Mouse (Mus musculus): Measurements from ENCODE around the gene Lap3. TPM values are rescaled to one million over a fixed set of nuclear protein-coding genes. Genes with fewer than 3 reads are reported as not detected.

The Lap3 gene
- polyA plus RNA-seq, 1 experiment = 14.7 TPM

DNA sequence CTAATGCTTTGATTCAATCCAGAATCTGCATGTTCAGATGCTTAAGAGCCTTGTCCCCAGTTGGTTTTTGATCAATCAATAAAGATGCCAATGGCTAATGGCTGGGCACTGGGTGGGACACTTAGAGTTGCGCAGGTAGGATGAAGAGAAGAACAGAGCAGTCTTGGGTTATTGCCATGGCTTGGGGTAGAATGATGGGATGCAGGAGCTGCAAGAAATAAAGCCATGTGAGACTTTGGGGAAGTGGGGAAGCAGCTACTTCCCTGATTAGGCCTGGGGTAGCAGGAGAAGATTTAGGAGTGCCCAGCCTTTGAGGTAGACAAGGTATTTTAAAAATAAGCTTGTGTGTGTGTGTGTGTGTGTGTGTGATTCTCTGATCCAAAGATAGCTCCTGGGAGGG lies 13.1 kb upstream of the Lap3 start:
- Histone ChIP-seq H3K27me3 (ENCODE audit: control insufficient read depth, insufficient read depth, low read length) (no peaks in the 10 kb centered on the region), H3K36me3 (ENCODE audit: control insufficient read depth, insufficient read depth, low read length) (no peaks in the 10 kb centered on the region), H3K4me3 (ENCODE audit: control insufficient read depth, low read depth, low read length) (no peak overlapping the region), H3K27ac (ENCODE audit: control insufficient read depth, insufficient read depth, low read depth, low read length) (no peak overlapping the region), H3K4me1 (ENCODE audit: control insufficient read depth, insufficient read depth, low read length) (no peaks in the 10 kb centered on the region)
- TF ChIP-seq POLR2A (IDR thresholded peaks at IDR 0.05; ENCODE audit: control insufficient read depth, low read depth, low read length) = no peak
- no peak for TF ChIP-seq CTCF (IDR thresholded peaks at IDR 0.05; ENCODE audit: control insufficient read depth, insufficient read depth, insufficient replicate concordance, low read depth, low read length)

DNA sequence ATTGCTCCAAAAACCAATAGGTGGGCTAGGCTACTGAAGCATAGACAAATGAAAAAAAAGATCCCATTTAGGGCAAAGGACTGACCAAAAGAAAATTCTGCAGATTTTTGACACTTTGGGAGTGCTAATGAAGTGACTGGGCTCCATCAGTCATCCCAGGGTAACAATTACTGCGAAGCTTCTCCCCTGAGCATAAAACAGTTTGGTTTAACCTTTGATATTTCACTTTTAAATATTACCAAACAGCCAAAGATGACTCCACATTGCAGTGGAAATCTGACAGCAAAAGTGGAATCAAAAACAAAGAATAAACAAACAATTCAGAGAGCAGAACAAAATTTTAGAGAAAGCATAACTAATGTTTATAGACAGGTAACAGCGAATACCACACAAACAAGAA lies 12.0 kb upstream of the Lap3 start:
- no peak overlapping the region for H3K27ac ChIP-seq (ENCODE audit: control insufficient read depth, insufficient read depth, low read depth, low read length)
- H3K36me3 ChIP-seq (ENCODE audit: control insufficient read depth, insufficient read depth, low read length) = no peaks in the 10 kb centered on the region
- no peaks in the 10 kb centered on the region for H3K4me1 ChIP-seq (ENCODE audit: control insufficient read depth, insufficient read depth, low read length)
- H3K27me3 ChIP-seq (ENCODE audit: control insufficient read depth, insufficient read depth, low read length) = no peaks in the 10 kb centered on the region
- no peak for TF ChIP-seq CTCF (IDR thresholded peaks at IDR 0.05; ENCODE audit: control insufficient read depth, insufficient read depth, insufficient replicate concordance, low read depth, low read length)
- H3K4me3 ChIP-seq (ENCODE audit: control insufficient read depth, low read depth, low read length) = no peak overlapping the region

DNA sequence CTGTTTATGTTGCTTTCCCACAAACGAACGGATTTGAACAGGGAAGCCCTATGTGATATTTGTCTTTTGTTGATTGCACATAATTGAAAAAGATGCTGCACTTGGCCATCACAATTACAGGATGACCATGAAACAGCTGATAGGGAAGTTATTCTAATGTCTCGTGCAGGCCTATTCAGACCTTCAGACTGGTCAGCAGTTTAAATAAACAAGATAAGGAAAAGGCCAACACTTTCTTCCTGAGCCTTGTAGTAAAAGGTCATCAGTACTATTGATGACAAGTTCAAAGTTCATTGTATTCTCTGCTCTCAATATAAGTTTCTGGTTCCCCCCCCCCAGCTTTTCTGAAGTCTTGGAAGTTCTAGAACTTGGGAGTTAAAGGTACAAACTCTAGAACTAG lies 10.6 kb upstream of the Lap3 start:
- Histone ChIP-seq H3K27me3 (ENCODE audit: control insufficient read depth, insufficient read depth, low read length) (no peaks in the 10 kb centered on the region), H3K36me3 (ENCODE audit: control insufficient read depth, insufficient read depth, low read length) (no peaks in the 10 kb centered on the region), H3K4me3 (ENCODE audit: control insufficient read depth, low read depth, low read length) (no peak overlapping the region), H3K4me1 (ENCODE audit: control insufficient read depth, insufficient read depth, low read length) (no peaks in the 10 kb centered on the region), H3K27ac (ENCODE audit: control insufficient read depth, insufficient read depth, low read depth, low read length) (no peak overlapping the region)
- TF ChIP-seq CTCF (IDR thresholded peaks at IDR 0.05; ENCODE audit: control insufficient read depth, insufficient read depth, insufficient replicate concordance, low read depth, low read length) (no peak), POLR2A (IDR thresholded peaks at IDR 0.05; ENCODE audit: control insufficient read depth, low read depth, low read length) (no peak)

DNA sequence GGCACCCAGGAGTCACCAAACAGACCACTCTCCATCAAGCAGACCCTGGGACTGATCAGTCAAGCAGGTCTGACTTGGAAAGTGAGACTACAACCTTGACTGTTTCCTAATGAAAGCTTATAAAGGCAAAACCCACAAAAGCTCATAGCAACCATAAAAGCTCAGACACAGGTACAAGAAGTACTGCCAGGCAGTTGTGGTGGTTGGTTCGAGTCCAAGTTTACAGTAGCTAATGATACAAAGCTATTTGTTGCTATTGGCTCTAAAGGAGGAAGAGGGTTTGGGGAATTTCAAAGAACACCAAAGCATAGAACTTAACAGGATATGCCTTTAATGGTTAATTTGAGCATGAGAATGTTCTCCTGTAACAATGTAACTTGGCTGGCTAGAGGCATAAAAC lies 9.5 kb upstream of the Lap3 start:
- Histone ChIP-seq H3K4me1 (ENCODE audit: control insufficient read depth, insufficient read depth, low read length) (no peaks in the 10 kb centered on the region), H3K36me3 (ENCODE audit: control insufficient read depth, insufficient read depth, low read length) (no peaks in the 10 kb centered on the region), H3K4me3 (ENCODE audit: control insufficient read depth, low read depth, low read length) (no peak overlapping the region), H3K27ac (ENCODE audit: control insufficient read depth, insufficient read depth, low read depth, low read length) (no peak overlapping the region), H3K27me3 (ENCODE audit: control insufficient read depth, insufficient read depth, low read length) (no peaks in the 10 kb centered on the region)
- TF ChIP-seq POLR2A (IDR thresholded peaks at IDR 0.05; ENCODE audit: control insufficient read depth, low read depth, low read length) (no peak), CTCF (IDR thresholded peaks at IDR 0.05; ENCODE audit: control insufficient read depth, insufficient read depth, insufficient replicate concordance, low read depth, low read length) (no peak)

DNA sequence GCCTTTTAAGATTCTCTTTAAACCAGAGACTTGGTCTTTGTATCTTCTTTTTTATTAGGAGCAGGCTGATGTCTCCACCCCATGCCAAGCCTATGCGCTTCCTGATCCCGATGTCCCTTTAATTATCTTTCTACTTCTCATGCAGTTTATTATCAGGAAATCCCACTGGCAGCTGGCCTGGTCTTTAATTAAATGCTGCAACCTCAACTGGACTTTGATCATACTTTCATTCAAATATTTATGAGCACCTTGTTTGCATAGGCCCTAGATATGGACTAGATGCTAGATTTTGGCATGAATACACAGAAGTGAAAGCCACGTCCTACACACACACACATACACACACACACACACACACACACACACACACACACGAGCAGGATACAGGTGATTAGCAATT lies 1.4 kb upstream of the Lap3 start:
- H3K27me3 ChIP-seq (ENCODE audit: control insufficient read depth, insufficient read depth, low read length) = no peaks in the 10 kb centered on the region
- peaks cover 5% of the 10 kb centered on the region for H3K4me1 ChIP-seq (ENCODE audit: control insufficient read depth, insufficient read depth, low read length)
- TF ChIP-seq POLR2A (IDR thresholded peaks at IDR 0.05; ENCODE audit: control insufficient read depth, low read depth, low read length) (no peak), CTCF (IDR thresholded peaks at IDR 0.05; ENCODE audit: control insufficient read depth, insufficient read depth, insufficient replicate concordance, low read depth, low read length) (no peak)
- no peak overlapping the region for H3K4me3 ChIP-seq (ENCODE audit: control insufficient read depth, low read depth, low read length)
- H3K36me3 ChIP-seq (ENCODE audit: control insufficient read depth, insufficient read depth, low read length) = no peaks in the 10 kb centered on the region; the same call in 1 of the 2 replicates
- no peak overlapping the region for H3K27ac ChIP-seq (ENCODE audit: control insufficient read depth, insufficient read depth, low read depth, low read length)

DNA sequence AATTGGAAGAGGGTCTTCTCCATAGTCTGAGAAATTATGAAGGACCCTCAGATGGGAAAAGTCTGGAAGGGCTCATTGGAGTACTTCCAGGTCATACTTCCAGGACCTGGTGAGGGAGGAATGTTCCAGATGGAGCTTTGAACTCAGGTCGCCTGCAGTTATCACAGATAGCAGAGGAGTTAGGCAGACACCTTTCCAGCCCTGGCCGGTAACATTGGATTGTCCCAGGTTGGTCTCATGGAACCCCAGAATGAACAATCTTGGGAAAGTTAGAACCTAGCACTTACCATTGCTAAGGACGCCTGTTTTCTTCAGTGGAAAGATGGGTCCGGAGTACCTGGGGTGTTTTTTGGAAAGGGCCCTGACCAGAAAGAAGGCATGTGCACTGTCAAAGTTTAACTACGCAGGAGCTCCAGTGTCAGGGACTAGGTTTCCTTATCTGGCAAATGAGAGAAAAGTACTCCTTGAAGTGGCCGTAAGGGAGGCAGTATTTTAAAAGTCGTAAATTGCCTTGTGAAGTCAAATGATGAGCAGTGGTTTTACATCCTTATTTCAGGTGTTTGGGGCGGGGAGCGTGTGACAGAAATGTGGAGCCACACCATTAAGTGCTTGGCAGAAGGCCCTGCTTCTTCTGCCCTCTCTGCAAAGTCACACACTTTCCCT lies 1.1 kb downstream of the Lap3 start:
- Histone ChIP-seq H3K4me3 (ENCODE audit: control insufficient read depth, low read depth, low read length) (no peak overlapping the region), H3K4me1 (ENCODE audit: control insufficient read depth, insufficient read depth, low read length) (peaks cover 5% of the 10 kb centered on the region), H3K27ac (ENCODE audit: control insufficient read depth, insufficient read depth, low read depth, low read length) (no peak overlapping the region), H3K27me3 (ENCODE audit: control insufficient read depth, insufficient read depth, low read length) (no peaks in the 10 kb centered on the region), H3K36me3 (ENCODE audit: control insufficient read depth, insufficient read depth, low read length) (no peaks in the 10 kb centered on the region; the same call in none of the 2 replicates)
- TF ChIP-seq POLR2A (IDR thresholded peaks at IDR 0.05; ENCODE audit: control insufficient read depth, low read depth, low read length) (no peak), CTCF (IDR thresholded peaks at IDR 0.05; ENCODE audit: control insufficient read depth, insufficient read depth, insufficient replicate concordance, low read depth, low read length) (no peak)

DNA sequence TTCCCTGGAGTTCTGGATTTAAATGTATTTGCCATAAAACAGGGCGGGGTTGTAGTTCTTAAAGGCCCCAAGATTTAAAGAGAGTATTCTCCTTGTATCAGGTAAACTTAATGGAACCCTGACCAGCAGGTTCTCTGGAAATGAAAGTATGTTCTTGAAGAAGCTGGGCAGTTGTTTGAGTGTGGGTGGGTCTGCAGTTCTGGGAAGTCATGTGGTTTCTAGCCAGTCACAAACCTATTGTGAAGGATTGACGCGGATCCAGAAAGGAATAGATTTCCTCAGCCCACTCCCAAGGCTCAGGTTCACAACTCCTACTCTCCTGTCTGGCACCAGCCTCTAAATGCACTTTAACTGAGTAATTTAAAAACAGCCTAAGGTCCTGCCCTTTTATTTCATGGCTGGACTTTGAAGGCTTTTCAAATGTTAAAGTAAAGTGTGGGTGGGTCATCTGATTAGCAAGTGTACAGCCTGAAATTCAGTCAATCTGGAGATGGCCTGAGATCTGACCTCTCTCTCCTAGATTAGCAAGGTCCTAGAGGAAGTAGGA lies 2.3 kb downstream of the Lap3 start:
- Histone ChIP-seq H3K36me3 (ENCODE audit: control insufficient read depth, insufficient read depth, low read length) (no peaks in the 10 kb centered on the region; the same call in none of the 2 replicates), H3K27me3 (ENCODE audit: control insufficient read depth, insufficient read depth, low read length) (no peaks in the 10 kb centered on the region), H3K4me1 (ENCODE audit: control insufficient read depth, insufficient read depth, low read length) (peaks cover 5% of the 10 kb centered on the region), H3K27ac (ENCODE audit: control insufficient read depth, insufficient read depth, low read depth, low read length) (no peak overlapping the region), H3K4me3 (ENCODE audit: control insufficient read depth, low read depth, low read length) (no peak overlapping the region)
- TF ChIP-seq POLR2A (IDR thresholded peaks at IDR 0.05; ENCODE audit: control insufficient read depth, low read depth, low read length) (no peak), CTCF (IDR thresholded peaks at IDR 0.05; ENCODE audit: control insufficient read depth, insufficient read depth, insufficient replicate concordance, low read depth, low read length) (no peak)
